Mouse (Mus musculus): Measurements from ENCODE around the gene Tmem80. TPM values are rescaled to one million over a fixed set of nuclear protein-coding genes. Genes with fewer than 3 reads are reported as not detected.

The Tmem80 gene
- polyA plus RNA-seq, 1 experiment from 2014 or later, result 51.0 TPM

GRCm38 (mm10) chr7:141374399-141374798 is 46.9 kb downstream of the Tmem80 start:
- no peak overlapping the region for H3K27ac ChIP-seq
- H3K36me3 ChIP-seq (replicated peaks), result no peaks in the 10 kb centered on the region
- H3K27me3 ChIP-seq (ENCODE audit: poor library complexity, severe bottlenecking), result no peaks in the 10 kb centered on the region
- H3K4me1 ChIP-seq, result peaks cover 20% of the 10 kb centered on the region
- DNase-seq (ENCODE audit: extremely low spot score, low spot score), result no peak
- no peaks in the 10 kb centered on the region for H3K9me3 ChIP-seq
- H3K4me3 ChIP-seq, result no peak overlapping the region

GRCm38 (mm10) chr7:141379584-141379983 is 52.0 kb downstream of the Tmem80 start:
- H3K27ac ChIP-seq, result no peak overlapping the region
- 78% methylated on average over 4 of the region's 4 CpGs for WGBS
- no peaks in the 10 kb centered on the region for H3K36me3 ChIP-seq (replicated peaks)
- H3K4me3 ChIP-seq, result no peak overlapping the region
- H3K27me3 ChIP-seq (ENCODE audit: poor library complexity, severe bottlenecking), result peaks cover 5% of the 10 kb centered on the region; the same call in 1 of the 2 replicates
- DNase-seq (ENCODE audit: extremely low spot score, low spot score), result no peak
- H3K9me3 ChIP-seq, result no peaks in the 10 kb centered on the region
- H3K4me1 ChIP-seq, result no peaks in the 10 kb centered on the region

DNA sequence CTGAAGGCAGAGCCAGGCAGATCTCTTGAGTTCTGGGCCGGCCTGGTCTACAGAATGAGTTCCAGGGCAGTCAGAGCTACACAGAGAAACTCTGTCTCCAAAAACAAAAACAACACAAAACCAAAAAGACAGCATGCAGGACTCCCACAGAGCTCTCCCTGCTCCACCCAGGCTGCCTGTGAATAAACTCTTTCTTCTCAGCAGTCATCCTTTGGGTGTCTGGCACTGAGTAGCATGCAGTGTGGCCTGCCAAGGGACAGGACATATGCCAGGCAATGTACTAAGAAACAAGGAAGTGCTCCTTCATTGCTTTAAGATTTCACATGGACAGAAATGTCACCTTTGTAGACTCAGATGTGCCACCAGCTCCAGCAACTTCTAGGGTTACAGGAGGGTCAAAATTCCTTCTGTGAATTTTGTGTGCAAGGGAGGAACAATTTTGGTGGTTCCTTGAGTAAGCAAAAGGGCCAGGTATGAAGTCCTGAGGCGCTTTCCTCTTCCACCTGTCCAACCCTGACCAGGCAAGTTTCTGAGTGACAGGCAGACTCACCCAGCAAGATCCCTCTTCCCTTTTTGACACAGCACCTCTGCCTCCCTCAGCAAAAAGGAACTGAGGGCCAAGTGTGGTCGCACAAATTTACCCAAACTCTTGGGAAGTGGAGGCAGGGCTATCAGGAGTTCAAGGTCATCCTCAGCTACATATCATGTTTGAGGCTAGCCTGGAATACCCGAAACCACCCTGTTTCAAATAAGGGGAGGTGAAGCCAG is 53.7 kb downstream of the Tmem80 start:
- DNase-seq (ENCODE audit: extremely low spot score, low spot score), result no peak
- Histone ChIP-seq H3K36me3 (replicated peaks) (no peaks in the 10 kb centered on the region), H3K4me3 (no peak overlapping the region), H3K4me1 (no peaks in the 10 kb centered on the region), H3K9me3 (no peaks in the 10 kb centered on the region), H3K27me3 (ENCODE audit: poor library complexity, severe bottlenecking) (peaks cover 8% of the 10 kb centered on the region; the same call in 1 of the 2 replicates), H3K27ac (no peak overlapping the region)
- 81% methylated on average over 4 of the region's 4 CpGs for WGBS

Other genes with a start within 250 kb of the Tmem80 start
- 2.4 and 2.8 TPM in 2 replicates for gene Pkp3, start 249.5 kb upstream of the Tmem80 start, polyA plus RNA-seq (2016; fragmentation: Nextera tagmentation; extraction: Ambion mirVana)
- gene Sigirr, start 227.2 kb upstream of the Tmem80 start, polyA plus RNA-seq (2016; fragmentation: Nextera tagmentation; extraction: Ambion mirVana), result 2.0 and 2.2 TPM in 2 replicates
- gene Ano9, start 209.9 kb upstream of the Tmem80 start, polyA plus RNA-seq (2016; fragmentation: Nextera tagmentation; extraction: Ambion mirVana), result 0.53 and 0.69 TPM in 2 replicates
- gene Ptdss2, start 205.4 kb upstream of the Tmem80 start, polyA plus RNA-seq (2016; fragmentation: Nextera tagmentation; extraction: Ambion mirVana), result 81.1 and 84.7 TPM in 2 replicates
- 64.2 and 66.6 TPM in 2 replicates for gene Rnh1, start 154.9 kb upstream of the Tmem80 start, polyA plus RNA-seq (2016; fragmentation: Nextera tagmentation; extraction: Ambion mirVana)
- 80.6 and 82.7 TPM in 2 replicates for gene Hras, start 133.7 kb upstream of the Tmem80 start, polyA plus RNA-seq (2016; fragmentation: Nextera tagmentation; extraction: Ambion mirVana)
- 15.5 and 15.6 TPM in 2 replicates for gene Lrrc56, start 133.6 kb upstream of the Tmem80 start, polyA plus RNA-seq (2016; fragmentation: Nextera tagmentation; extraction: Ambion mirVana)
- gene Lmntd2, start 113.7 kb upstream of the Tmem80 start, polyA plus RNA-seq (2016; fragmentation: Nextera tagmentation; extraction: Ambion mirVana), result 3.4 and 4.4 TPM in 2 replicates
- gene Rassf7, start 111.9 kb upstream of the Tmem80 start, polyA plus RNA-seq (2016; fragmentation: Nextera tagmentation; extraction: Ambion mirVana), result 50.8 and 53.8 TPM in 2 replicates
- gene Phrf1, start 99.0 kb upstream of the Tmem80 start, polyA plus RNA-seq (2016; fragmentation: Nextera tagmentation; extraction: Ambion mirVana), result 121 and 124 TPM in 2 replicates
- gene Irf7, start 61.3 kb upstream of the Tmem80 start, polyA plus RNA-seq (2016; fragmentation: Nextera tagmentation; extraction: Ambion mirVana), result 0.15 and 0.23 TPM in 2 replicates
- not detected in 2 replicates for gene Cdhr5, start 51.0 kb upstream of the Tmem80 start, polyA plus RNA-seq (2016; fragmentation: Nextera tagmentation; extraction: Ambion mirVana)
- gene Sct, start 48.6 kb upstream of the Tmem80 start, polyA plus RNA-seq (2016; fragmentation: Nextera tagmentation; extraction: Ambion mirVana), result 0.87 and 1.7 TPM in 2 replicates
- 0.17 and 0.46 TPM in 2 replicates for gene Drd4, start 35.7 kb upstream of the Tmem80 start, polyA plus RNA-seq (2016; fragmentation: Nextera tagmentation; extraction: Ambion mirVana)
- 59.2 and 59.3 TPM in 2 replicates for gene Deaf1, start within 50 bp of the Tmem80 start, polyA plus RNA-seq (2016; fragmentation: Nextera tagmentation; extraction: Ambion mirVana)
- 4.2 and 4.5 TPM in 2 replicates for gene Eps8l2, start 11.1 kb downstream of the Tmem80 start, polyA plus RNA-seq (2016; fragmentation: Nextera tagmentation; extraction: Ambion mirVana)
- 335 and 368 TPM in 2 replicates for gene Taldo1, start 64.5 kb downstream of the Tmem80 start, polyA plus RNA-seq (2016; fragmentation: Nextera tagmentation; extraction: Ambion mirVana)
- 43.2 and 44.7 TPM in 2 replicates for gene Gatd1, start 86.4 kb downstream of the Tmem80 start, polyA plus RNA-seq (2016; fragmentation: Nextera tagmentation; extraction: Ambion mirVana)
- gene Cend1, start 101.8 kb downstream of the Tmem80 start, polyA plus RNA-seq (2016; fragmentation: Nextera tagmentation; extraction: Ambion mirVana), result 7.7 and 8.7 TPM in 2 replicates
- gene Slc25a22, start 110.2 kb downstream of the Tmem80 start, polyA plus RNA-seq (2016; fragmentation: Nextera tagmentation; extraction: Ambion mirVana), result 46.8 and 49.6 TPM in 2 replicates
- gene Pidd1, start 116.3 kb downstream of the Tmem80 start, polyA plus RNA-seq (2016; fragmentation: Nextera tagmentation; extraction: Ambion mirVana), result 24.9 and 26.4 TPM in 2 replicates
- gene Rplp2, start 119.6 kb downstream of the Tmem80 start, polyA plus RNA-seq (2016; fragmentation: Nextera tagmentation; extraction: Ambion mirVana), result 1,198 and 1,216 TPM in 2 replicates
- 15.9 and 18.2 TPM in 2 replicates for gene Pnpla2, start 127.5 kb downstream of the Tmem80 start, polyA plus RNA-seq (2016; fragmentation: Nextera tagmentation; extraction: Ambion mirVana)
- 6.2 and 7.3 TPM in 2 replicates for gene Cracr2b, start 133.4 kb downstream of the Tmem80 start, polyA plus RNA-seq (2016; fragmentation: Nextera tagmentation; extraction: Ambion mirVana)
- gene Cd151, start 139.7 kb downstream of the Tmem80 start, polyA plus RNA-seq (2016; fragmentation: Nextera tagmentation; extraction: Ambion mirVana), result 15.2 and 17.7 TPM in 2 replicates
- gene Polr2l, start 147.4 kb downstream of the Tmem80 start, polyA plus RNA-seq (2016; fragmentation: Nextera tagmentation; extraction: Ambion mirVana), result 87.0 and 95.7 TPM in 2 replicates
- 31.4 and 37.9 TPM in 2 replicates for gene Tspan4, start 147.5 kb downstream of the Tmem80 start, polyA plus RNA-seq (2016; fragmentation: Nextera tagmentation; extraction: Ambion mirVana)
- 24.8 and 25.4 TPM in 2 replicates for gene Chid1, start 212.1 kb downstream of the Tmem80 start, polyA plus RNA-seq (2016; fragmentation: Nextera tagmentation; extraction: Ambion mirVana)
- gene Ap2a2, start 234.4 kb downstream of the Tmem80 start, polyA plus RNA-seq (2016; fragmentation: Nextera tagmentation; extraction: Ambion mirVana), result 104 and 105 TPM in 2 replicates

Data from forebrain, embryonic 10.5 days (tissue).